Mouse (Mus musculus) cerebellum, postnatal 36 days (tissue): ENCODE measurements at regions not wholly inside any gene's neighbourhood (a gene's known extent, or its start where the extent isn't known, plus 50 kb on each side); places are given as distances from the start of the nearest gene placed in this dataset.

Source experiments
- DNase-seq, 2 experiments: peaks; one replicate each; pipeline ENCODE4 v3.0.0; 2021 to 2022; ENCODE audit warnings: mixed read lengths in 2 of 2

DNA sequence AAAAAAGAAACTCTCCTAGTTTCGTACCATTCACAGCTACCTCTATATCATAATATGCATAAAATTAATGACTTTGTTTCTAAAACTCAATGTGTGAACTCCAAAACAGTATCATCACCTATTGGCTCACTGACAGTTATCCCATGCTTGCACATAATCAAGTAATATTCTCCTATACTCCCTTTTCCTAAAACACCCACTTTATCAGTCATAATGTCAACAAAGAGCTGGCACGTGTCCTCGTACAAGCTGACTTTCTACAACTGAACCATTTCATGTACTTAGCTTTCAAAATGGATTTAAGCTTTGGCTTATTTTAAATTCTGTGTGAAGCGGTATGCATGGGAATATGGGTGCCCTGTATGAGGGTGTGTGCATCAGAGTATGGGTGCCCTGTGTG lies 58.0 kb upstream of the Golim4 start:
- no peak for DNase-seq

DNA sequence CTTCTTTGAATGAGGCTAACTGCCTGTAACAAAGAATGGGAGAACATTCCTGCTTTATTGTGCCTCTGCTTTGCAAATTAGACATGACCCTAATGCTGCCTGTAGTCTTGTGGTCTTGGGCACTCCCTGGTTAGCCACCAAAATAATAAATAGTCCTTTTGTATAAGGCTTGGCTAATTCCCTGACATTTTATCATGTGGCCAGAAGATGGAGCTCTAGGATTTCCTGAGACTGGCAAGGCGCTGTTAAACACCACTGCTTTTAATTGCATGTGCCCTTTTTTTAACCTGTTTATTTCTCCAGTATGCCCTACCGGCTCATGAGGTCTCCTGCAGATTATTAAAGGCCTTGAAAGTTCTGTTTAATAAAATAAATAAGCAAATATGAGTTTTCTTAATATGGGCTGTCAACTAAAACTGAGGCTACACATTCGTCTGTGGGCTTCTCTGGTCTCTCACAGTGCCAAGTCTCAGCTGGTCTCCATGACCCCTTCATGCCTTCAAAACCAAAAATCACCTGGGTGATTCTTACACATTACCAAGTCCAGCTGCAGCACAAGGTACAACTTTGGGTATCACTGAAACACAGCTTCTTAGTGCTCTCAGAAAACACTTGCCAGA lies 51.9 kb upstream of the Golim4 start:
- DNase-seq = peak; percentile 3 to 35
